Mouse (Mus musculus) CH12.LX (cell line): Measurements from ENCODE around the gene Gm49333. TPM values are rescaled to one million over a fixed set of nuclear protein-coding genes. Genes with fewer than 3 reads are reported as not detected.

Experiments
- DNase-seq: peaks from one replicate; pipeline ENCODE4 v3.0.0-alpha.2; 2013; ENCODE audit errors: extremely low read depth
- H3K27ac ChIP-seq: 2 replicates; pipeline ENCODE4 v1.5.1; 2012; ENCODE audit warnings: low read depth, mild to moderate bottlenecking, control low read depth, moderate library complexity; ENCODE audit not compliant: insufficient read depth
- H3K27me3 ChIP-seq: replicated peaks from 2 replicates; pipeline ENCODE3; 2012; ENCODE audit warnings: inconsistent platforms
- H3K36me3 ChIP-seq, 2 experiments: replicated peaks in 1 of 2; 2 replicates each; pipeline versions ENCODE3 to v1.6.1; 2012; ENCODE audit warnings: inconsistent platforms in 1 of 2, low read length in 1 of 2, mild to moderate bottlenecking in 1 of 2, mixed read lengths in 1 of 2, moderate library complexity in 1 of 2; ENCODE audit not compliant: control insufficient read depth in 1 of 2, insufficient read depth in 1 of 2
- H3K4me1 ChIP-seq, 2 experiments: 2 replicates each; pipeline ENCODE4 v1.6.1; 2012; ENCODE audit warnings: inconsistent platforms in 1 of 2, moderate library complexity in 1 of 2; ENCODE audit not compliant: insufficient read depth in 2 of 2, control insufficient read depth in 1 of 2
- H3K4me2 ChIP-seq: 2 replicates; pipeline ENCODE4 v1.6.1; 2012; ENCODE audit warnings: low read depth, mild to moderate bottlenecking, control low read depth; ENCODE audit not compliant: poor library complexity, insufficient read depth, severe bottlenecking
- H3K4me3 ChIP-seq, 3 experiments: fragments of 150-350 bp in 1 of 3; sonication (generic) in 1 of 3; replicated peaks in 1 of 3; 2 replicates each; pipeline versions ENCODE3 to v1.5.1; 2011 to 2012; ENCODE audit warnings: low read depth in 2 of 3, low read length in 2 of 3, mild to moderate bottlenecking in 2 of 3, moderate library complexity in 2 of 3, control low read depth in 1 of 3, improper control_type of control experiment in 1 of 3, inconsistent platforms in 1 of 3, mixed read lengths in 1 of 3; ENCODE audit not compliant: poor library complexity in 1 of 3
- H3K79me2 ChIP-seq: replicated peaks from 2 replicates; pipeline ENCODE4 v1.6.1; 2012; ENCODE audit warnings: mild to moderate bottlenecking, moderate library complexity; ENCODE audit not compliant: control insufficient read depth, poor library complexity, insufficient read depth, severe bottlenecking; ENCODE audit errors: extremely low read depth
- H3K9ac ChIP-seq: 2 replicates; pipeline ENCODE4 v1.6.1; 2012; ENCODE audit warnings: low read depth, mild to moderate bottlenecking, control low read depth, moderate library complexity; ENCODE audit not compliant: insufficient read depth
- H3K9me3 ChIP-seq: replicated peaks from 2 replicates; pipeline ENCODE3; 2012; ENCODE audit warnings: low read length, inconsistent platforms, mixed read lengths
- CTCF ChIP-seq, 2 experiments: IDR thresholded peaks in 1 of 2; conservative IDR thresholded peaks in 1 of 2; 2 replicates each; pipeline ENCODE4 v1.5.1; 2011 to 2012; ENCODE audit warnings: low read depth in 2 of 2, low read length in 2 of 2, improper control_type of control experiment in 1 of 2, inconsistent platforms in 1 of 2, mild to moderate bottlenecking in 1 of 2, moderate library complexity in 1 of 2
- ELF1 ChIP-seq: IDR thresholded peaks from 2 replicates; pipeline ENCODE4 v1.6.1; 2014; ENCODE audit warnings: low read depth, mild to moderate bottlenecking, inconsistent platforms, low read length, improper control_type of control experiment
- HCFC1 ChIP-seq: IDR thresholded peaks from 2 replicates; pipeline ENCODE4 v1.6.1; 2012; ENCODE audit warnings: low read depth, mild to moderate bottlenecking, inconsistent platforms, low read length, improper control_type of control experiment
- IRF4 ChIP-seq: IDR thresholded peaks from 2 replicates; pipeline ENCODE4 v1.6.1; 2014; ENCODE audit warnings: low read depth, mild to moderate bottlenecking, inconsistent platforms, low read length, improper control_type of control experiment
- MAFK ChIP-seq: IDR thresholded peaks from 2 replicates; pipeline ENCODE4 v1.6.1; 2011; ENCODE audit warnings: low read length, improper control_type of control experiment; ENCODE audit not compliant: insufficient replicate concordance
- NRF1 ChIP-seq: IDR thresholded peaks from 2 replicates; pipeline ENCODE4 v1.6.1; 2014; ENCODE audit warnings: low read depth, mild to moderate bottlenecking, inconsistent platforms, low read length, improper control_type of control experiment, moderate library complexity
- POLR2A ChIP-seq: IDR thresholded peaks from 2 replicates; pipeline ENCODE4 v1.6.1; 2011; ENCODE audit warnings: low read depth, mild to moderate bottlenecking, improper control_type of control experiment, low read length
- POLR2AphosphoS2 ChIP-seq: IDR thresholded peaks from 2 replicates; pipeline ENCODE4 v1.6.1; 2011; ENCODE audit warnings: low read depth, low read length, improper control_type of control experiment
- SMC3 ChIP-seq: IDR thresholded peaks from 2 replicates; pipeline ENCODE4 v1.6.1; 2011; ENCODE audit warnings: low read depth, low read length, improper control_type of control experiment
- dilution Hi-C: fragments of 300-500 bp; cut with MboI; formaldehyde crosslinking; loops from 2 replicates; pipeline ENCODE4 v1.14.3; 2020; ENCODE audit warnings: low sequenced_read_pairs; ENCODE audit not compliant: extremely low pct_unique_long_range_greater_than_20kb, extremely low pct_ligation_motif_present
- in situ Hi-C: fragments of 300-500 bp; cut with MboI; formaldehyde crosslinking; loops from 3 replicates; pipeline ENCODE4 v1.14.3; 2019; ENCODE audit warnings: low sequenced_read_pairs, low pct_ligation_motif_present, low pct_unique_long_range_greater_than_20kb, mixed read lengths
- polyA plus RNA-seq: library from polyadenylated mRNA; unstranded; fragments of >175 nt; gene quantifications from 2 replicates; pipeline ENCODE4 v1.2.1, GENCODE M21; 2012; ENCODE audit warnings: low read depth; ENCODE audit not compliant: insufficient read length
- total RNA-seq, 2 experiments: library from RNA; depleted of rRNA; stranded (reverse); fragments of 300-350 nt in 1 of 2; fragments of >200 nt in 1 of 2; gene quantifications; 2 replicates each; pipeline ENCODE4 v1.2.3; 2012 to 2014

The Gm49333 gene
- total and polyA plus RNA-seq, 3 experiments: not detected

DNA sequence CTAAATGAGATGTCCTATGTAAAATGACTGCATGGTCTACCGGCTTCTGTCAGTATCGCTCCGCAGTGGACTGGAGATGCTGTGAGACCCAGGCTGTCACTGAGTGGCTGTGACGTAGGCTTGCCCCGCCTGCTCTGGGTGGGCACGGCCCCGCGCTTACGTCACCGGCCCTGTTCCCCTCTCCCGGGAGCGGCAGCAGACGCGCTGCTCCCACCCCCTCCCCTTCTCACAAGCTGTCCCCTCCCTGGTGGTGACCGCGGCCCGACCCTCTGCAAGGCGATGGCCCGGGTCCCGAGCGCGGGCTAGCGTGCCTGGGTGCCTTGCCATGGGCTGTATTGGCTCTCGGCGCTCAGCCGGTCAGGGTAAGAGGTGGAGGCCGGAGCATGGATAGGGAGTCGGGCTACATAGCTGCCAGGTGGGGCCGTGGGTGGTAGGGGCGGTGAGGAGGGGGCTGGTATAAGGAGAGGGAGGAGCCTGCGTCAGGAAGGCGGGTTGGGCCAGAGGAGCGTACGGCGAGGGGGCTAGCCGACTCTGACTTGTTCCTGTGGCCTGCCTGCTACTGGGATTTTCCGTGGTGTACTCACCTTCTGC lies 81.8 kb downstream of the Gm49333 start, which contains the start of gene Fam131a:
TSS of gene Fam131a (plus strand) at position 131 of the 591 bp plus-strand sequence.
- Histone ChIP-seq H3K9me3 (no peaks in the 10 kb centered on the region), H3K27ac (no peak within 1 kb of the TSS), H3K4me3 (peak within 1 kb of the TSS; percentile 26 to 48 (median 31)), H3K79me2 (no peaks in the 10 kb centered on the region), H3K9ac (no peak within 1 kb of the TSS), H3K27me3 (no peaks in the 10 kb centered on the region), H3K4me1 (peaks cover 0 to 33% of the 10 kb centered on the region in 2 experiments; a peak in 2 of 4 replicates), H3K4me2 (no peak within 1 kb of the TSS), H3K36me3 (peaks cover 39 to 63% of the 10 kb centered on the region in 2 experiments)
- in situ Hi-C loops (no loop called here), dilution Hi-C loops (no loop called here)
- DNase-seq: peak; percentile 73
- TF ChIP-seq MAFK (no peak), IRF4 (no peak), CTCF (conservative IDR thresholded peaks at IDR 0.05 in 1 of 2, IDR thresholded peaks at IDR 0.05 in 1 of 2; ENCODE audit: low read depth in 2 of 2, low read length in 2 of 2) (no peak), POLR2A (peak; percentile 54; the same call in 1 of the 2 replicates), ELF1 (no peak)

GRCm38 (mm10) chr16:20694781-20695180 lies 83.4 kb downstream of the Gm49333 start:
- Histone ChIP-seq H3K4me3 (no peak overlapping the region), H3K4me1 (peaks cover 0 to 35% of the 10 kb centered on the region in 2 experiments; a peak in 2 of 4 replicates), H3K79me2 (no peaks in the 10 kb centered on the region), H3K9ac (no peak overlapping the region), H3K9me3 (no peaks in the 10 kb centered on the region), H3K36me3 (peaks cover 23 to 60% of the 10 kb centered on the region in 2 experiments), H3K27ac (no peak overlapping the region), H3K4me2 (no peak overlapping the region), H3K27me3 (no peaks in the 10 kb centered on the region)
- TF ChIP-seq POLR2AphosphoS2 (no peak), SMC3 (no peak), HCFC1 (no peak), NRF1 (no peak), ELF1 (no peak)
- DNase-seq: no peak
- dilution Hi-C loops (no loop called here), in situ Hi-C loops (no loop called here)

Other genes with a start within 250 kb of the Gm49333 start
- 21.0 and 23.4 TPM in 2 replicates for gene Abcc5, start 185.2 kb upstream of the Gm49333 start, total RNA-seq (2012; rRNA removed)
- 23.8 and 27.1 TPM in 2 replicates for gene Abcc5, start 185.2 kb upstream of the Gm49333 start, total RNA-seq (2014; rRNA removed)
- 25.8 and 28.6 TPM in 2 replicates for gene Abcc5, start 185.2 kb upstream of the Gm49333 start, polyA plus RNA-seq
- 179 and 208 TPM in 2 replicates for gene Eif2b5, start 112.8 kb upstream of the Gm49333 start, total RNA-seq (2012; rRNA removed)
- gene Eif2b5, start 112.8 kb upstream of the Gm49333 start, total RNA-seq (2014; rRNA removed): 183 and 203 TPM in 2 replicates
- gene Eif2b5, start 112.8 kb upstream of the Gm49333 start, polyA plus RNA-seq: 139 and 151 TPM in 2 replicates
- 7.6 and 7.7 TPM in 2 replicates for gene Dvl3, start 94.6 kb upstream of the Gm49333 start, total RNA-seq (2012; rRNA removed)
- 1.8 and 1.9 TPM in 2 replicates for gene Dvl3, start 94.6 kb upstream of the Gm49333 start, total RNA-seq (2014; rRNA removed)
- 14.8 and 16.9 TPM in 2 replicates for gene Dvl3, start 94.6 kb upstream of the Gm49333 start, polyA plus RNA-seq
- gene Ap2m1, start 76.1 kb upstream of the Gm49333 start, total RNA-seq (2012; rRNA removed): 315 and 343 TPM in 2 replicates
- gene Ap2m1, start 76.1 kb upstream of the Gm49333 start, total RNA-seq (2014; rRNA removed): 375 and 415 TPM in 2 replicates
- 304 and 319 TPM in 2 replicates for gene Ap2m1, start 76.1 kb upstream of the Gm49333 start, polyA plus RNA-seq
- gene Abcf3, start 63.0 kb upstream of the Gm49333 start, total RNA-seq (2012; rRNA removed): 48.6 and 61.4 TPM in 2 replicates
- gene Abcf3, start 63.0 kb upstream of the Gm49333 start, total RNA-seq (2014; rRNA removed): 46.9 and 55.7 TPM in 2 replicates
- 98.0 and 98.9 TPM in 2 replicates for gene Abcf3, start 63.0 kb upstream of the Gm49333 start, polyA plus RNA-seq
- gene Vwa5b2, start 22.1 kb upstream of the Gm49333 start, total RNA-seq (2012; rRNA removed): not detected in 2 replicates
- not detected in 2 replicates for gene Vwa5b2, start 22.1 kb upstream of the Gm49333 start, total RNA-seq (2014; rRNA removed)
- gene Vwa5b2, start 22.1 kb upstream of the Gm49333 start, polyA plus RNA-seq: 0.27 and 0.29 TPM in 2 replicates
- 50.7 and 54.6 TPM in 2 replicates for gene Eef1akmt4, start within 50 bp of the Gm49333 start, total RNA-seq (2012; rRNA removed)
- gene Eef1akmt4, start within 50 bp of the Gm49333 start, total RNA-seq (2014; rRNA removed): 82.8 and 86.9 TPM in 2 replicates
- 49.5 and 53.3 TPM in 2 replicates for gene Eef1akmt4, start within 50 bp of the Gm49333 start, polyA plus RNA-seq
- 22.7 and 25.6 TPM in 2 replicates for gene Alg3, start 125 bp downstream of the Gm49333 start, total RNA-seq (2012; rRNA removed)
- 16.0 and 17.2 TPM in 2 replicates for gene Alg3, start 125 bp downstream of the Gm49333 start, total RNA-seq (2014; rRNA removed)
- gene Alg3, start 125 bp downstream of the Gm49333 start, polyA plus RNA-seq: 70.4 and 81.1 TPM in 2 replicates
- 2.0 and 2.3 TPM in 2 replicates for gene Camk2n2, start 9.7 kb downstream of the Gm49333 start, total RNA-seq (2012; rRNA removed)
- gene Camk2n2, start 9.7 kb downstream of the Gm49333 start, total RNA-seq (2014; rRNA removed): 1.4 and 1.5 TPM in 2 replicates
- gene Camk2n2, start 9.7 kb downstream of the Gm49333 start, polyA plus RNA-seq: 7.0 and 7.2 TPM in 2 replicates
- gene Ece2, start 18.2 kb downstream of the Gm49333 start, total RNA-seq (2012; rRNA removed): 0.08 and 0.34 TPM in 2 replicates
- gene Ece2, start 18.2 kb downstream of the Gm49333 start, total RNA-seq (2014; rRNA removed): 0.08 and 0.17 TPM in 2 replicates
- 0.26 and 0.49 TPM in 2 replicates for gene Ece2, start 18.2 kb downstream of the Gm49333 start, polyA plus RNA-seq
- 340 and 410 TPM in 2 replicates for gene Psmd2, start 40.0 kb downstream of the Gm49333 start, total RNA-seq (2012; rRNA removed)
- gene Psmd2, start 40.0 kb downstream of the Gm49333 start, total RNA-seq (2014; rRNA removed): 267 and 273 TPM in 2 replicates
- 528 and 678 TPM in 2 replicates for gene Psmd2, start 40.0 kb downstream of the Gm49333 start, polyA plus RNA-seq
- gene Eif4g1, start 56.7 kb downstream of the Gm49333 start, total RNA-seq (2012; rRNA removed): 473 and 601 TPM in 2 replicates
- gene Eif4g1, start 56.7 kb downstream of the Gm49333 start, total RNA-seq (2014; rRNA removed): 370 and 403 TPM in 2 replicates
- gene Eif4g1, start 56.7 kb downstream of the Gm49333 start, polyA plus RNA-seq: 492 and 519 TPM in 2 replicates
- gene Fam131a, start 81.6 kb downstream of the Gm49333 start, total RNA-seq (2012; rRNA removed): 1.0 and 1.3 TPM in 2 replicates
- 0.50 and 0.77 TPM in 2 replicates for gene Fam131a, start 81.6 kb downstream of the Gm49333 start, total RNA-seq (2014; rRNA removed)
- gene Fam131a, start 81.6 kb downstream of the Gm49333 start, polyA plus RNA-seq: 0.67 and 1.4 TPM in 2 replicates
- 157 and 189 TPM in 2 replicates for gene Polr2h, start 106.1 kb downstream of the Gm49333 start, total RNA-seq (2012; rRNA removed)
- gene Polr2h, start 106.1 kb downstream of the Gm49333 start, total RNA-seq (2014; rRNA removed): 183 and 189 TPM in 2 replicates
- gene Polr2h, start 106.1 kb downstream of the Gm49333 start, polyA plus RNA-seq: 117 and 146 TPM in 2 replicates
- gene Clcn2, start 106.1 kb downstream of the Gm49333 start, total RNA-seq (2012; rRNA removed): 4.2 and 4.5 TPM in 2 replicates
- gene Clcn2, start 106.1 kb downstream of the Gm49333 start, total RNA-seq (2014; rRNA removed): 1.2 and 1.4 TPM in 2 replicates
- gene Clcn2, start 106.1 kb downstream of the Gm49333 start, polyA plus RNA-seq: 3.5 and 4.1 TPM in 2 replicates
- not detected in 2 replicates for gene Chrd, start 121.5 kb downstream of the Gm49333 start, total RNA-seq (2012; rRNA removed)
- not detected in 2 replicates for gene Chrd, start 121.5 kb downstream of the Gm49333 start, total RNA-seq (2014; rRNA removed)
- gene Chrd, start 121.5 kb downstream of the Gm49333 start, polyA plus RNA-seq: not detected in 2 replicates
- gene Thpo, start 122.9 kb downstream of the Gm49333 start, total RNA-seq (2012; rRNA removed): 0.08 TPM in 2 replicates
- 0.19 TPM in 2 replicates for gene Thpo, start 122.9 kb downstream of the Gm49333 start, total RNA-seq (2014; rRNA removed)
- gene Thpo, start 122.9 kb downstream of the Gm49333 start, polyA plus RNA-seq: 0.71 and 1.0 TPM in 2 replicates